Mouse (Mus musculus): ENCODE data around the gene Mrtfb.
A peak's percentile ranks its signal among the peaks of the same experiment; 100 is the strongest.

The Mrtfb gene

GRCm38 (mm10) chr16:13381771-13382170 is 125.5 kb downstream of the Mrtfb start:
- DNase-seq (ENCODE audit: extremely low read depth, low read depth, low spot score), result no peak

- no peak for DNase-seq (ENCODE audit: extremely low read depth, low read depth, low spot score)
Measured at GRCm38 (mm10) chr16:13387306-13387705, 131.0 kb downstream of the Mrtfb start.

- no peak for DNase-seq (ENCODE audit: extremely low read depth, low read depth, low spot score)
Measured at GRCm38 (mm10) chr16:13400375-13400774, 144.1 kb downstream of the Mrtfb start.

GRCm38 (mm10) chr16:13401591-13401990 is 145.3 kb downstream of the Mrtfb start:
- no peak for DNase-seq (ENCODE audit: extremely low read depth, low read depth, low spot score)

- no peak for DNase-seq (ENCODE audit: extremely low read depth, low read depth, low spot score)
Measured at GRCm38 (mm10) chr16:13404656-13405055, 148.4 kb downstream of the Mrtfb start.

- DNase-seq (ENCODE audit: extremely low read depth, low read depth, low spot score), result no peak
Measured at GRCm38 (mm10) chr16:13405403-13405802, 149.1 kb downstream of the Mrtfb start.

- no peak for DNase-seq (ENCODE audit: extremely low read depth, low read depth, low spot score)
Measured at GRCm38 (mm10) chr16:13409530-13410163, 153.4 kb downstream of the Mrtfb start.

- no peak for DNase-seq (ENCODE audit: extremely low read depth, low read depth, low spot score)
Measured at GRCm38 (mm10) chr16:13410760-13411159, 154.5 kb downstream of the Mrtfb start.

- DNase-seq (ENCODE audit: extremely low read depth, low read depth, low spot score), result no peak
Measured at GRCm38 (mm10) chr16:13411531-13411930, 155.2 kb downstream of the Mrtfb start.

GRCm38 (mm10) chr16:13414566-13414965 is 158.3 kb downstream of the Mrtfb start:
- no peak for DNase-seq (ENCODE audit: extremely low read depth, low read depth, low spot score)

GRCm38 (mm10) chr16:13414972-13415371 is 158.7 kb downstream of the Mrtfb start:
- DNase-seq (ENCODE audit: extremely low read depth, low read depth, low spot score), result no peak

- DNase-seq (ENCODE audit: extremely low read depth, low read depth, low spot score), result no peak
Measured at GRCm38 (mm10) chr16:13415465-13415864, 159.2 kb downstream of the Mrtfb start.

GRCm38 (mm10) chr16:13416465-13416864 is 160.2 kb downstream of the Mrtfb start:
- peak; percentile 50 for DNase-seq (ENCODE audit: extremely low read depth, low read depth, low spot score)

GRCm38 (mm10) chr16:13417904-13418303 is 161.6 kb downstream of the Mrtfb start:
- DNase-seq (ENCODE audit: extremely low read depth, low read depth, low spot score), result no peak

GRCm38 (mm10) chr16:13419752-13420151 is 163.5 kb downstream of the Mrtfb start:
- DNase-seq (ENCODE audit: extremely low read depth, low read depth, low spot score), result no peak

- no peak for DNase-seq (ENCODE audit: extremely low read depth, low read depth, low spot score)
Measured at GRCm38 (mm10) chr16:13422522-13422921, 166.2 kb downstream of the Mrtfb start.

- DNase-seq (ENCODE audit: extremely low read depth, low read depth, low spot score), result no peak
Measured at GRCm38 (mm10) chr16:13423587-13424355, 167.5 kb downstream of the Mrtfb start.

GRCm38 (mm10) chr16:13425804-13426203 is 169.5 kb downstream of the Mrtfb start:
- DNase-seq (ENCODE audit: extremely low read depth, low read depth, low spot score), result no peak

GRCm38 (mm10) chr16:13426831-13427589 is 170.7 kb downstream of the Mrtfb start:
- no peak for DNase-seq (ENCODE audit: extremely low read depth, low read depth, low spot score)

GRCm38 (mm10) chr16:13428077-13428476 is 171.8 kb downstream of the Mrtfb start:
- no peak for DNase-seq (ENCODE audit: extremely low read depth, low read depth, low spot score)

- DNase-seq (ENCODE audit: extremely low read depth, low read depth, low spot score), result no peak
Measured at GRCm38 (mm10) chr16:13428806-13429205, 172.5 kb downstream of the Mrtfb start.

All from fat pad, adult 2 months (tissue).